Mouse (Mus musculus): ENCODE measurements around the gene Ankrd63.

- TF ChIP-seq POLR2A (IDR thresholded peaks at IDR 0.05; ENCODE audit: low read depth, low read length) (no peak), CTCF (conservative IDR thresholded peaks at IDR 0.05; ENCODE audit: insufficient read depth, insufficient read length, low read depth, low read length) (no peak)
These were observed 36.6 kb upstream of the Ankrd63 start for GRCm38 (mm10) chr2:118740341-118740740.

All from kidney, adult 2 months (tissue).